Mouse (Mus musculus) Patski (cell line): ENCODE results near the gene Rab12. TPM values are rescaled to one million over a fixed set of nuclear protein-coding genes. Genes with fewer than 3 reads are reported as not detected.

ENCODE experiments used
- ATAC-seq: fragments of 100-300 bp; one replicate; pipeline ENCODE4 v1.8.0; 2021
- CTCF ChIA-PET: fragments of 350-600 bp; sonication (Branson Sonifier 250); formaldehyde crosslinking; loops from one replicate; lab custom pipeline; 2022; ENCODE audit warnings: inconsistent platforms; lab: Charles Lee
- POLR2A ChIA-PET: fragments of 350-600 bp; sonication (Branson Sonifier 250); formaldehyde crosslinking; loops from one replicate; lab custom pipeline; 2022; ENCODE audit warnings: antibody characterized with exemption, inconsistent platforms; lab: Charles Lee
- DNase-seq: peaks from one replicate; pipeline ENCODE4 v3.0.0-alpha.2; 2011; ENCODE audit warnings: low read depth, low spot score
- H3K27me3 ChIP-seq: fragments of 371-371 bp; one replicate; pipeline ENCODE4 v1.5.1; 2021
- CTCF ChIP-seq: fragments of 100-300 bp; IDR thresholded peaks from one replicate; pipeline ENCODE4 v1.5.1; 2021
- in situ Hi-C: fragments of 300-500 bp; cut with MboI; formaldehyde crosslinking; loops from 3 replicates; pipeline ENCODE4 v1.11.1; 2018; ENCODE audit warnings: low pct_unique_long_range_greater_than_20kb, mixed read lengths
- polyA plus RNA-seq: library from polyadenylated mRNA; unstranded; gene quantifications from one replicate; pipeline ENCODE4 v1.2.3, GENCODE M21; 2021

The Rab12 gene
- polyA plus RNA-seq, 1 experiment from 2014 or later = 79.8 TPM

- no peak for TF ChIP-seq CTCF
- DNase-seq = no peak
- CTCF ChIA-PET = interaction anchor here (0.9 to 1.8 kb wide), 6 partner anchors 8 to 284 kb away, joined by 3 to 8 read pairs (median 3); no protein-coding TSS in a partner anchor
- in situ Hi-C loops = no loop called here
- POLR2A ChIA-PET = interaction anchor here (1.1 to 1.4 kb wide), 2 partner anchors 10 to 15 kb away, joined by 3 to 4 read pairs; no protein-coding TSS in a partner anchor
- peak; percentile 58 for ATAC-seq
- H3K27me3 ChIP-seq = no peaks in the 10 kb centered on the region
Measured at GRCm38 (mm10) chr17:66518877-66519553, 514 bp downstream of the Rab12 start.

GRCm38 (mm10) chr17:66516953-66517352 is 2.6 kb downstream of the Rab12 start:
- no peak for TF ChIP-seq CTCF

GRCm38 (mm10) chr17:66514288-66514995 is 5.1 kb downstream of the Rab12 start:
- no peak for ATAC-seq
- in situ Hi-C loops = no loop called here
- ChIA-PET POLR2A (no interaction called here), CTCF (no interaction called here)
- DNase-seq = no peak
- no peaks in the 10 kb centered on the region for H3K27me3 ChIP-seq
- no peak for TF ChIP-seq CTCF

More at GRCm38 (mm10) chr17:66516953-66517352, 2.6 kb downstream of the Rab12 start:
- no peaks in the 10 kb centered on the region for H3K27me3 ChIP-seq
- CTCF ChIA-PET = interaction anchor here (0.6 kb wide), 1 partner anchor 10 kb away, joined by 3 read pairs; no protein-coding TSS in a partner anchor
- POLR2A ChIA-PET = no interaction called here
- in situ Hi-C loops = no loop called here
- ATAC-seq (no peak), DNase-seq (no peak)

GRCm38 (mm10) chr17:66512202-66512956 is 7.2 kb downstream of the Rab12 start:
- ChIA-PET CTCF (no interaction called here), POLR2A (no interaction called here)
- in situ Hi-C loops = no loop called here
- TF ChIP-seq CTCF = no peak
- no peaks in the 10 kb centered on the region for H3K27me3 ChIP-seq
- DNase-seq (no peak), ATAC-seq (no peak)

DNA sequence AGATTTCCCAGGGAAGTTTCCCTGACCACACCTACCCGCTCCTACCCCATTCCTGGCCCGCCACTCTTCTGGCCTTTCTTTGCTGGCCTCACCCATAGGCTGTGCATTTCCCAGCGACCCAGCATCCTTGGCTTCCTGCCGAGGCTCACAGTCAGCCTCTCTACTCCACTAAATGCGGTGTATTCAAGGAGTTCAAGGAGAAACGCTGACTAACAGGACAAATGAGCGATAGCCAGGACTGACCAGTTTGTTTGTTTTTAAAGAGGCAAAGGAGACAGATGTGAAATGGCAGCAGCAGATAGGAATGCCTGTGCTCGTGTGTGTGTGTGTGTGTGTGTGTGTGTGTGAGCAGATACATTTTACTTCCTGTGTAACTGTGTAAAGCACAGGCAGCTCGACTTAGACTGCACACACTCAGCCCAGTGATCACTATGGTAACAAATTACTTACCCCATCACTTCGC is 9.3 kb downstream of the Rab12 start:
- DNase-seq (peak; percentile 57), ATAC-seq (peak; percentile 7)
- ChIA-PET POLR2A (no interaction called here), CTCF (interaction anchor here (1.4 kb wide), 2 partner anchors 9 to 12 kb away, joined by 3 to 8 read pairs; partner anchors contain the start of gene Rab12)
- no peak for TF ChIP-seq CTCF
- in situ Hi-C loops = no loop called here
- no peaks in the 10 kb centered on the region for H3K27me3 ChIP-seq

DNA sequence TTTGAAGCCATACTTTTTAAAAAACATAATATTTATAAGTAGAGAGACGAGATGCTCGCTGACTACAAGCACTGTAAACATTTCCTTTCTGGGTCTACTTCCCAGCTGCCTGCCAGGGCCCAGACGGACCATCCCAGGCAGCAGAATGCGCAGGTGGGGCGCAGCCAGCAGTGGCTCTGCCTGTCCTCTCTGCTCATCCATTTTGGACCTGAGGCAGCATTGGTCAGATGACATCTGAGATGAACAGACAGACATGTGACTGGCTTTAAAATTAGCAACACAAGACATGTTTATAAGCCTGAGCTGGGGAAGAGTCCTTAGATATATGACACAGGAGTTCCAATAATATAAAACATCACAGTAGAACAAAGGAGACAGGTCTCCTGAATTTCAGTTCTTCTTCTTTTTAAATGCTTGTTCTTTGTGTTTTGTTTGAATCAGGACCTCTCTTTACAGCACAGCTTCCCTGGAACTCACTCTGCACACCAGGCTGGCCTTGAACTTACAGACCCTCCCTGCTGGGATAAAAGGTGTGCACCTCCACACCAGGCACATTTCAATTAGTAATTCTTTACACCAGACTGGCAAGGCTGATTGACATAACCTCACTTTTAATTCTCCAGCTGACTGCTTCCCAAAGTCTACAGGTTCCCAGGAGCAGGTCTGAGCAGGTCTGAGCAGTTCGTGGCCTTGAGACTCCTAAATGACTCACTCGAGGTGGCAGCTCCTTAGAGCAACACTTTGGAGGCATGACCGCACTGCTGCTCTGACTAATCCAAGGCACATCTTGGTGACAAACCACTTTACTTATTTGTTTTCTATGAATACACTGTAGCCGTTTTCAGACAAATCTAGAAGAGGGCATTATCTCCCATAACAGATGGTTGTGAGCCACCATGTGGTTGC is 12.2 kb downstream of the Rab12 start:
- ChIA-PET CTCF (interaction anchor here (0.6 kb wide), 1 partner anchor 10 kb away, joined by 3 read pairs; no protein-coding TSS in a partner anchor), POLR2A (interaction anchor here (0.6 kb wide), 1 partner anchor 626 kb away, joined by 4 read pairs; no protein-coding TSS in a partner anchor)
- ATAC-seq (peak; percentile 84), DNase-seq (peak; percentile 57)
- in situ Hi-C loops = no loop called here
- no peaks in the 10 kb centered on the region for H3K27me3 ChIP-seq
- no peak for TF ChIP-seq CTCF

- no peaks in the 10 kb centered on the region for H3K27me3 ChIP-seq
- in situ Hi-C loops = no loop called here
- POLR2A ChIA-PET = interaction anchor here (0.5 to 0.8 kb wide), 3 partner anchors 9 to 757 kb away, joined by 3 to 4 read pairs (median 3); no protein-coding TSS in a partner anchor
- CTCF ChIA-PET = no interaction called here
- TF ChIP-seq CTCF = no peak
- ATAC-seq (peak; percentile 34), DNase-seq (peak; percentile 47)
Measured at GRCm38 (mm10) chr17:66504964-66505363, 14.6 kb downstream of the Rab12 start.

DNA sequence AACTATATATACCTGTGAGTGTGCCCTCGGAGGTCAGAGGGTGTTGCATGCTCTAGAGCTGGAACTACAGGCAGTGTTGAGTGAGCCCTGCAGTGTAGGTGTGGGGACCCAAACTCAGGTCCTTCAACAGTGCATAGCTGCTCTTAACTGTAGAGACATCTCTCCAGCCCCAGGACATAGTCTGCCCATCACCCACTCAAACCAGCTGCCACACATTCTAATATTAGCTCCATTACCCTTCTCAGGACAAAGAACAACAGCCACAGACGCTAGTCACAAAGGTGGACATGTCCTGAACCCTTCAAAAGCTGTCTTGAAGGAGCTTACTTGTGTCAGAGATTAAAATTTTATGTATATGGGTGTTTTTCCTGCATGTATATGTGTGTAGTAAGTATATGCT is 15.3 kb downstream of the Rab12 start:
- ChIA-PET POLR2A (interaction anchor here (0.5 to 1.4 kb wide), 2 partner anchors 15 to 347 kb away, joined by 3 read pairs; no protein-coding TSS in a partner anchor), CTCF (interaction anchor here (0.9 to 1.4 kb wide), 6 partner anchors 10 to 270 kb away, joined by 3 read pairs; partner anchors contain the start of gene Rab12)
- DNase-seq (no peak), ATAC-seq (no peak)
- no peaks in the 10 kb centered on the region for H3K27me3 ChIP-seq
- in situ Hi-C loops = no loop called here
- no peak for TF ChIP-seq CTCF

GRCm38 (mm10) chr17:66503466-66503865 is 16.1 kb downstream of the Rab12 start:
- POLR2A ChIA-PET = interaction anchor here (1.4 kb wide), 1 partner anchor 16 kb away, joined by 3 read pairs; no protein-coding TSS in a partner anchor
- no peaks in the 10 kb centered on the region for H3K27me3 ChIP-seq
- ATAC-seq (no peak), DNase-seq (no peak)
- in situ Hi-C loops = no loop called here
- no peak for TF ChIP-seq CTCF
- CTCF ChIA-PET = interaction anchor here (0.9 to 1.4 kb wide), 6 partner anchors 9 to 269 kb away, joined by 3 read pairs; partner anchors contain the start of gene Rab12
